Mouse (Mus musculus): ENCODE measurements around the gene Olfr118. TPM values are rescaled to one million over a fixed set of nuclear protein-coding genes. Genes with fewer than 3 reads are reported as not detected.
"Not testable (repeated sequence)": the region's sequence is repeated elsewhere in the genome, so short reads cannot be mapped to it uniquely, and the experiment has no call there.

Gene Olfr118
- not detected in 2 replicates for polyA plus RNA-seq (2015; fragmentation: Nextera tagmentation; extraction: Ambion mirVana)

DNA sequence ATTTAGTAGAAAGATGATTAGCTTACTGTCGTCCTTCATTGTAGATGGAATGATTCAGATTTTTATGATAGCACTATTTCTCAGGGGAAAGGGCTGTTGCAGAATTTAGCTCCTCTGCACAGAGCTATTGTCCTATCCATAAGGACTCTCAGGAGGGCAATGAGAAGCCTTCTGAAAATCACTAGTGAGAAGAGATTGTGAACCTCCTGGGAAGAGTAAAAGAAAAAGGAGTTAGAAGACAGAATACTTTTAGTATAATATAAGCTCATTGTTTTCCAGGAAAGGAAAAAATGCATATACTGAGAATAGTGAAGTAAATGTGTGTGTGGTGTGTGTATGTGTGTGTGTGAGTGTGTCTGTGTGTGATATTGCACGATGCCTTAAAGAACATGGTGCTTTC is at the start of gene Olfr118:
Gene Olfr118, plus strand, starts transcription at position 301 of the 400 bp plus-strand sequence.
- DNase-seq (ENCODE audit: low spot score) = no peak

DNA sequence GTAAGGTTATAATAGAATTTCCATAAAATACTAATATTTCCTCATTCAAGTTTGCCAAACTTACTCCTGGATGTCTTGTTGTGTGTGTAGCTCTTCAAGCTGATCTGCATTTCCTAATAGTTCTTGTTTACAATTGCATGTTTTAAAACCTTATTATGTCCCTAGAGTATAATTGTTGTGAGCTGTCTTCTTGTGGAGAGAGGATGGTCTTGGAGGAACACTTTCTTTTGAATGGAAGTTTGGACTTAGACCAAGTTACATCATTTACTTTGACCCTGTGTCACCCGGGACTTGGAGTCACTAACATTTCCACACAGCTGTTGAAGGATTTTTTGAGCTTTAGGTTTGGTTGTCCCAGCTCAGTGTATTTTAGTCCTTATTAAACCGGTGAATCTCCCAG is 39.8 kb upstream of the Olfr118 start, which contains the start of the genes Olfr115 and Olfr116:
Gene Olfr115, minus strand, starts transcription at position 101 of the 400 bp plus-strand sequence.
Gene Olfr116, minus strand, starts transcription at position 191 of the 400 bp plus-strand sequence.
- no peak for DNase-seq (ENCODE audit: low spot score)

DNA sequence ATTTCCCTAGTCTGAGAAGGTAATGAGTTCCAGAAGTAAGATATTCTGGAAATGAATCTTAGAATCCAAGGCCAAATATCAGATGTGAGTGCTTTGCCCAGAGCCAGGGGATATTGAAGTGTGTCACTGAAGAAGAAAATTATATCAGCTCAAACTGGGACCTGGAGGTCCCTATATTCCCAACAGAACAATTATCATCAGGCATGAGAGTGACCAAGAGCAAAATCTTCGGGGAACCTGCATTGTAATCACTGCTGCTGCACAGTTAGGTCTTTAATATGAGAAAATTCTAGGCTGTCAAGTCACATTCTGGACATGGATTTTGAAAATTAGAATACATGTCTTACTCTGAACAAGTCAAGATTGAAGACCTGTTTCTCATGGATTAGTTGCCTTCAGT is 3.1 kb upstream of the Olfr118 start, which contains the start of gene Olfr117:
Gene Olfr117, minus strand, starts transcription at position 101 of the 400 bp plus-strand sequence.
- no peak for DNase-seq (ENCODE audit: low spot score)

DNA sequence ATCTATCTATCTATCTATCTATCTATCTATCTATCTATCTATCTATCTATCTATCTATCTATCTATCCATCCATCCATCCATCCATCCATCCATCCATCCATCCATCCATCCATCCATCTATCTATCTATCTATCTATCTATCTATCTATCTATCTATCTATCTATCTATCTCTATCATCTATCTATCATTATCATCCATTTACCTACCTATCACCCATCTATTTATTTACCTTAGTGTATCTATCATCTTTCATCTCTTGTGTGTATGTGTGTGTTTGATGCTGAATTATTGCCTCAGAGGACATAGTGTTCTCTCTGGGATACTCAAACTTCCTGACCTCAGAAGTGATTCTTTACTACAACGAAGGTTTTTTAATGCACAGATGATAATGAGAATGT is 29.5 kb downstream of the Olfr118 start, which contains the start of gene Olfr119:
Gene Olfr119, plus strand, starts transcription at position 301 of the 400 bp plus-strand sequence.
- not testable (repeated sequence) for DNase-seq (ENCODE audit: low spot score)

DNA sequence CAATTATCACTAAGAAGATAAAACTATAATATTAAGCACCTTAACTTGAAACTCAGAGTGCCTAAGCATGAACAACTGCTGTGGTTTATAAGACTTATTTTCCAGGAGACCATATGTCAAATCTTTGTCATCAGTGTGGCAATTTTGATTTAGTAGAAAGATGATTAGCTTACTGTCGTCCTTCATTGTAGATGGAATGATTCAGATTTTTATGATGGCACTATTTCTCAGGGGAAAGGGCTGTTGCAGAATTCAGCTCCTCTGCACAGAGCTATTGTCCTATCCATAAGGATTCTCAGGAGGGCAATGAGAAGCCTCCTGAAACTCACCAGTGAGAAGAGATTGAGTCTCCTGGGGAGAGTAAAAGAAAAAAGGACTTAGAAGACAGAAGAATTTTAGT is 54.7 kb downstream of the Olfr118 start, which contains the start of gene Olfr120:
Gene Olfr120, plus strand, starts transcription at position 301 of the 400 bp plus-strand sequence.
- no peak for DNase-seq (ENCODE audit: low spot score)

Other genes starting within 250 kb of the Olfr118 start
- not detected in 2 replicates for gene Olfr108, start 221.5 kb upstream of the Olfr118 start, polyA plus RNA-seq (2015; fragmentation: Nextera tagmentation; extraction: Ambion mirVana)
- 0.03 TPM in 1 of 2 replicates, not detected in the other for gene Olfr109, start 208.1 kb upstream of the Olfr118 start, polyA plus RNA-seq (2015; fragmentation: Nextera tagmentation; extraction: Ambion mirVana)
- gene H2-M2, start 183.4 kb upstream of the Olfr118 start, polyA plus RNA-seq (2015; fragmentation: Nextera tagmentation; extraction: Ambion mirVana) = 8.1 and 9.9 TPM in 2 replicates
- 0.29 and 0.30 TPM in 2 replicates for gene Olfr110, start 174.5 kb upstream of the Olfr118 start, polyA plus RNA-seq (2015; fragmentation: Nextera tagmentation; extraction: Ambion mirVana)
- gene Olfr111, start 159.0 kb upstream of the Olfr118 start, polyA plus RNA-seq (2015; fragmentation: Nextera tagmentation; extraction: Ambion mirVana) = 0.08 and 0.18 TPM in 2 replicates
- gene Olfr112, start 97.5 kb upstream of the Olfr118 start, polyA plus RNA-seq (2015; fragmentation: Nextera tagmentation; extraction: Ambion mirVana) = not detected in 2 replicates
- not detected in 2 replicates for gene Olfr113, start 89.3 kb upstream of the Olfr118 start, polyA plus RNA-seq (2015; fragmentation: Nextera tagmentation; extraction: Ambion mirVana)
- not detected in 2 replicates for gene Olfr114, start 74.2 kb upstream of the Olfr118 start, polyA plus RNA-seq (2015; fragmentation: Nextera tagmentation; extraction: Ambion mirVana)
- not detected in 2 replicates for gene Olfr115, start 39.9 kb upstream of the Olfr118 start, polyA plus RNA-seq (2015; fragmentation: Nextera tagmentation; extraction: Ambion mirVana)
- not detected in 2 replicates for gene Olfr116, start 39.8 kb upstream of the Olfr118 start, polyA plus RNA-seq (2015; fragmentation: Nextera tagmentation; extraction: Ambion mirVana)
- not detected in 2 replicates for gene Olfr117, start 3.2 kb upstream of the Olfr118 start, polyA plus RNA-seq (2015; fragmentation: Nextera tagmentation; extraction: Ambion mirVana)
- gene Olfr119, start 29.6 kb downstream of the Olfr118 start, polyA plus RNA-seq (2015; fragmentation: Nextera tagmentation; extraction: Ambion mirVana) = not detected in 2 replicates
- not detected in 2 replicates for gene Olfr120, start 54.8 kb downstream of the Olfr118 start, polyA plus RNA-seq (2015; fragmentation: Nextera tagmentation; extraction: Ambion mirVana)
- gene Olfr121, start 81.9 kb downstream of the Olfr118 start, polyA plus RNA-seq (2015; fragmentation: Nextera tagmentation; extraction: Ambion mirVana) = not detected in 2 replicates
- gene Olfr122, start 101.6 kb downstream of the Olfr118 start, polyA plus RNA-seq (2015; fragmentation: Nextera tagmentation; extraction: Ambion mirVana) = not detected in 2 replicates
- gene Olfr123, start 126.5 kb downstream of the Olfr118 start, polyA plus RNA-seq (2015; fragmentation: Nextera tagmentation; extraction: Ambion mirVana) = not detected in 2 replicates
- gene Olfr124, start 132.9 kb downstream of the Olfr118 start, polyA plus RNA-seq (2015; fragmentation: Nextera tagmentation; extraction: Ambion mirVana) = not detected in 2 replicates
- gene Olfr125, start 166.0 kb downstream of the Olfr118 start, polyA plus RNA-seq (2015; fragmentation: Nextera tagmentation; extraction: Ambion mirVana) = not detected in 2 replicates
- gene Olfr126, start 180.5 kb downstream of the Olfr118 start, polyA plus RNA-seq (2015; fragmentation: Nextera tagmentation; extraction: Ambion mirVana) = not detected in 2 replicates
- gene Olfr127, start 233.4 kb downstream of the Olfr118 start, polyA plus RNA-seq (2015; fragmentation: Nextera tagmentation; extraction: Ambion mirVana) = not detected in 2 replicates